Mouse (Mus musculus): ENCODE data around the gene Ankrd50.

- no peak for TF ChIP-seq CTCF (IDR thresholded peaks at IDR 0.05)
- TF ChIP-seq EP300 (IDR thresholded peaks at IDR 0.05) = no peak
Observed at GRCm38 (mm10) chr3:38496795-38497385, 12.2 kb upstream of the Ankrd50 start.
